Mouse (Mus musculus): ENCODE measurements around the gene Itgb2.

Itgb2 gene

GRCm38 (mm10) chr10:77516379-77516951 is 13.6 kb upstream of the Itgb2 start:
- DNase-seq (ENCODE audit: extremely low read depth, low read depth, low spot score), result no peak

DNA sequence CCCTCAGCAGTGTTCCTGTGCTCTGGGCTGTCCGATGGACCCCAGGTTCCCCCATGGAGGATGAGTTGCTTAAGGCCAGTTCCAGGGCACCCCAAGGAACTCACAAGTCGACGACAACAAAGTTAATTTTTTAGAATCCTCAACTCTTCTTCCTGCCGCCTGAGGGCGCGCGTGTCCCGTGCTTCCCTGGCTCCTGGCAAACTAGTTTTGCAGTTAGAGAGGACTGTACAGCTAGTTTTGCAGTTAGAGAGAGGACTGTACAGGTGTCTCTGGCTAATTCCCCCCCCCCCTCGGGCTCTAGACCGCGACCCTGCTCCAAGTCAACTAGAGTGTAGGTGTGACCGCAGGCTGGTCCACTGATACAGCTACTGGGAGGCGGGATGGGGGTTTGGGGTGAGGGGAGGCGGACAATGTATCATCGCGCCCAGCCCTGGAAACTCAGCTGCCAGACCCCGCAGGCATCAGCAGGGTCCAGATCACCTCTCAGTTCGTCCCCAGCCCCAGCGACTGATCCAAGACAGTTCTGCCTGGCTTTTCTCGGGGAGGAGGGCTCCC is 12.9 kb upstream of the Itgb2 start:
- DNase-seq (ENCODE audit: extremely low read depth, low read depth, low spot score), result no peak

- DNase-seq (ENCODE audit: extremely low read depth, low read depth, low spot score), result no peak
Measured at GRCm38 (mm10) chr10:77517801-77518200, 12.3 kb upstream of the Itgb2 start.

DNA sequence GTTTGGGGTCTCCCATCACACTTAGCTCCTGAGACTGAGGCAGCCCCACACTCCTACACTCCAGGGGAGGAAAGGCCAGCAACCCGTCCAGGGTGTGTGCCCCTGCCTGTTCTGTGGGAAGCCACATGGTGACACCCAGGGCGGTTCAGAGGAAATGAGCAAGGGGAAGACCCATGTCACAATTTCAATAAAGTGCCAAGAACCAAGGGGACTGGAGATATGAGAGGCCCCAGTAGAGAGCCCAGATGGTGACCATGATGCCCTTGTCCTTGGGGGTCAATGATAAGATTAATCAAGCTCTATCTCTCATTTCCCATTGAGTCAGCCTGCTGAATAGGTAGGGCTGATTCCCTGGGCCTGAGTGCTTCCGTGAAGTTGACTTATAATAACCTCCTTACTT is 10.9 kb upstream of the Itgb2 start:
- DNase-seq (ENCODE audit: extremely low read depth, low read depth, low spot score), result no peak

GRCm38 (mm10) chr10:77520497-77520896 is 9.6 kb upstream of the Itgb2 start:
- no peak for DNase-seq (ENCODE audit: extremely low read depth, low read depth, low spot score)

- no peak for DNase-seq (ENCODE audit: extremely low read depth, low read depth, low spot score)
Measured at GRCm38 (mm10) chr10:77522021-77522731, 7.9 kb upstream of the Itgb2 start.

DNA sequence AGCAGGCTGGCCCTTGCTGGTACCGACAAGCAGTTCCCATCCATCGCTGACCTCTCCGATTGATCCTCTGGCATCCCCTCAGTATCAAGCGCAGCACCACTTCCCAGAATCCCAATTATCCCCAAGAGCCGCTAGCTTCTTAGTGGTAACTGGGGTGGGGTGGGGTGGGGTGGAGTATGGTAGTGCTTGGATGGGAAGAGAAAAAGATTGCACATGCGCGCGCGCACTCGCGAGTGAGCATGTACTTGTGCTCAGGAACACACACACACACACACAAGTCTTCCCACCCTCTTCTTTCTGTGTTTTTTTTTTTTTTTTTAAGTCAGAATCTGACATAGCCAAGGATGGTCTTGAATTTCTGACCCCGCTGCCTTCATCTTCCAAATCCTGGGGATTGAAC is 7.3 kb upstream of the Itgb2 start:
- DNase-seq (ENCODE audit: extremely low read depth, low read depth, low spot score), result no peak

DNA sequence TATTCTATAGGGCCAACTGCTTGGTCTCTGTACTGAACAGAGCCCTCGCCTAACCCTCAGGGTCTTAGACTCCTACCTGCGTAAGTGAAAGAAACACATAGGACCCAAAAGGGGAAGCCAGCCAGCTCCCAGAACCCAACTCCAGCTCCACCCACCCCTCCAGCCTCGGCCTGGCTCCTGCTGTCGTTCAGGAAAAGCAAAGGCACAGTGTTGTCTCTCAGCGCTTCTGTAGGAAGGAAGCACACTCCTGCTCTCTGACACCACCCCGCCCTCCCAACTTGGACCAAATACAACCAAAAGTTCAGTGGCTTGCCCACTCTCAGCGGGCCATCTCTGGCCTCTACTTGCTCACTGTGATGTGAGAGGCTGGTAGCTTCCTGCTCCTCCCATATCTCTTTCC is 6.7 kb upstream of the Itgb2 start:
- DNase-seq (ENCODE audit: extremely low read depth, low read depth, low spot score), result no peak

DNA sequence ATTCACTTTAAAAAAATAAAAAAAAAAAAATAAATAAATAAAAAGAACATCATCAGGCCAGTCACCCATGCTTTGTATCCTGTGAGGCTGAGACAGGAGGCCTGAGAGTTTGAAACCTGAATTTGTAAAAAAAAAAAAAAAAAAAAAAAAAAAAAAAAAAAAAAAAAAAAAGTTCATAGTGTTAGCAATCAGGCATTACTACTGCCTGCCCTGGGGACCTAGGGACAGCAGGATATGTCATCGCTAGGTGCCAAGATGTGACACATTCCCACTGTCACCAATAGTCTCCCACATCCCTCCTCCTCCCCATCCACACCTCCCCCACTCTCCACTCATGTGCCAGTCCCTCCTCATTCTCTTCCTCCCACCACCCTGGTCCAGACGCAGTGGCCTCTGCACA is 3.6 kb upstream of the Itgb2 start:
- no peak for DNase-seq (ENCODE audit: extremely low read depth, low read depth, low spot score)

- no peak for DNase-seq (ENCODE audit: extremely low read depth, low read depth, low spot score)
Measured at GRCm38 (mm10) chr10:77528634-77529033, 1.4 kb upstream of the Itgb2 start.

- DNase-seq (ENCODE audit: extremely low read depth, low read depth, low spot score), result no peak
Measured at GRCm38 (mm10) chr10:77531026-77532019, 1.3 kb downstream of the Itgb2 start.

DNA sequence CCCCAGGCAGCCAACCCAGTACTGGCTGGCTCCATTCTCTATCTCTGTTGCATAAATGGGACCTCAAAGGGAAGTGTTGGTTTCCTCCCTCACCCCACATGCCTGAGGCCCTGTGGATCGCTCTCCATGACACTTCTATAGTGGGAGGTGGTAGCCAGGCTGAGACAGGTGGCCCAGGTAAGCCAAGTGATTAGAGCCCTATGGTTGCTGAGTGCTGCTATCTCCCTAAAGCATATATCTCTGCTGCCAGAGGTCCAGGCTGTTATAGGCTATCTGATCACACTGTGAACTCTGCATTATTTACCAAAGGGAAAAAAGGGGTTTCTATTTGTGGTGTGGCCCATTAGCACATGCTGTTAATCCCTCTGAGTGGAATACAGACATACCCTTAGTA is 2.0 kb downstream of the Itgb2 start:
- no peak for DNase-seq (ENCODE audit: extremely low read depth, low read depth, low spot score)

DNA sequence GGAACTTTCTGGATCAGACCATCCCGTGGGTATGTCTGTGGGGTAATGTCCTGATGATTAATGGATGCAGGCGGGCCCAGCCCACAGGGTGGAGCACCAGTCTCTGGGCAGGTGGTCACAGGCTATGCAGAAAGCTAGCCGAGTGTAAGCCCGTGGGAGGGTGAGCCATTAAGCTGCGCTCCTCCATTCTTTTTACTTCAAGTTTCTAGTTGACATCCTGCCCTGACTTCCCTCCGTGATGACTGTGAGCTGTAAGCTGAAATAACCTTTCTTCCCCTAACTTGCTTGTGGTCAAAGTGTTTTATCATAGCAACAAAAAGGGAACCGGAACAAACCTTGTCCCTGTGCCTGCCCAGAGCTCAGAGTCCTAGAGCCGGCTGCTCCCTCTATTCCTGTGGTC is 6.7 kb downstream of the Itgb2 start:
- DNase-seq (ENCODE audit: extremely low read depth, low read depth, low spot score), result no peak

DNA sequence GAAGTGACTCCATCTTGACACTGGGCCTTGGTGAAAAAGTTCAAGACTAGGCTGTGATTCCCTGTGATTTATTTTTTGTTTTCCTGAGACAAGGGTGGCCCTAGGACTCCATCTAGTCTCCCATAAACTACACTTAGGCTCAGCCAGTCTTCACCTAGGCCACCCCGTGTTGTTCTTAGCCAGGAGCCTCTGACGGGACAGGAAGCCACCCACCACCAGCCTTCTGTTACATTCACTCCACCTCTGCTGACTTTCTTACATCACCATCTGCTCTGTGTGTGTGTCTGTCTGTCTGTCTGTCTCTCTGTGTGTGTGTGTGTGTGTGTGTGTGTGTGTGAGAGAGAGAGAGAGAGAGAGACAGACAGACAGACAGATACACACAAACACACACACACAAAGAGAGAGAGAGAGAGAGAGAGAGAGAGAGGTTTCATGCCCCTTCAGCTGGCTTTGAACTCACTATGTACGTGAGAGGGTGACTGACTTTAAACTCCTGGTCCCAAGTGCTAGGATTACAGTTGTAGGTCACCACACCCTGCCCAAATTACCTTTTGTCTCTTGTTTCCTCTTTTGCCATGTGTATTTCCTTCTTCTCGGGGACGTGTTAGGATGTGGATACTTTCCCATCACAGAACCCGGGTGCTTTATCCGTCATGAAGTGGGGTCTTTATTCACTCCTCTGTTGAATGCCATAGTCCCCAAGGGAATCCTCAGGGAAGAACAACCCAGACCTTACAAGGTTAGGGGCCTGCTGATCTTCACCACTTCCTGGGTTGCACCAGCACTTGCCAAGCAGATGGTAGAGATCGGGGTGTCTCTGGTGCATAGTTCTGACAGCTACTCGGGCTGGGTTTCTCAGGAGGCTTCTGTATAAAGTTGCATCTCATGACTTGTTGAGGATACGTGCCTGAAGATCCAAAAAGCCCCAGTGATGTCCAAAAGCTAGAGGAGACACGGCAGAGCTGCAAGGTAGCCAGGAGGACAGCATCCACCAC is 7.5 kb downstream of the Itgb2 start:
- no peak for DNase-seq (ENCODE audit: extremely low read depth, low read depth, low spot score)

DNA sequence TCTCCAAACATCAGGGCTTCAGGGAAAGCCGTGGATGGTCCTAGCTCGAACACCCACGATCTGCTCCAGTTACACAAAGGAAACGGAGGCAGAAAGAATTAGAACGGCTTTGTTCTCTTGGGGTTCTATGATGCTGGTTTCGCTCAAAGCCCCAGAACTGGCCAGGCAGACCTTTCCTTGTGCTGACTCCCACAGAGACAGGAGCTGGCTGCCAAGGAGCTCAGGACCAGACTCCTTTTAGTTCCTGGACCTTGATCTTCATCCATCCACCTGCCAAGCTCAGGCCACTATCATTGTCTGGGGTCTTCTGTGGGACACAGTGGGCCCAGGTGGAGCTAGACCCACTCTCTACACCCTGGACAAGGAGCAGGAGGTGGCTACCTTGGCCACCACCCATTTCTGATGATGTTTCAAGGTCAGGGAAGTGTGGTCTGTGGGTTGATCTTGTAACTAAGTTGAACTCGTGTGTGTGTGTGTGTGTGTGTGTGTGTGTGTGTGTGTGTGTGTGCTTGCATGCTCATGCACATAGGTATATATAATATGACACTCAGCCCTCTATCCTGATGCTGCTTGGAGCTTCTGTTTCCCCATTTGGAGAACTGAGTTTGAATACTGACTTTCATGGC is 9.4 kb downstream of the Itgb2 start:
- no peak for DNase-seq (ENCODE audit: extremely low read depth, low read depth, low spot score)

GRCm38 (mm10) chr10:77540576-77541102 is 10.6 kb downstream of the Itgb2 start:
- DNase-seq (ENCODE audit: extremely low read depth, low read depth, low spot score), result no peak

DNA sequence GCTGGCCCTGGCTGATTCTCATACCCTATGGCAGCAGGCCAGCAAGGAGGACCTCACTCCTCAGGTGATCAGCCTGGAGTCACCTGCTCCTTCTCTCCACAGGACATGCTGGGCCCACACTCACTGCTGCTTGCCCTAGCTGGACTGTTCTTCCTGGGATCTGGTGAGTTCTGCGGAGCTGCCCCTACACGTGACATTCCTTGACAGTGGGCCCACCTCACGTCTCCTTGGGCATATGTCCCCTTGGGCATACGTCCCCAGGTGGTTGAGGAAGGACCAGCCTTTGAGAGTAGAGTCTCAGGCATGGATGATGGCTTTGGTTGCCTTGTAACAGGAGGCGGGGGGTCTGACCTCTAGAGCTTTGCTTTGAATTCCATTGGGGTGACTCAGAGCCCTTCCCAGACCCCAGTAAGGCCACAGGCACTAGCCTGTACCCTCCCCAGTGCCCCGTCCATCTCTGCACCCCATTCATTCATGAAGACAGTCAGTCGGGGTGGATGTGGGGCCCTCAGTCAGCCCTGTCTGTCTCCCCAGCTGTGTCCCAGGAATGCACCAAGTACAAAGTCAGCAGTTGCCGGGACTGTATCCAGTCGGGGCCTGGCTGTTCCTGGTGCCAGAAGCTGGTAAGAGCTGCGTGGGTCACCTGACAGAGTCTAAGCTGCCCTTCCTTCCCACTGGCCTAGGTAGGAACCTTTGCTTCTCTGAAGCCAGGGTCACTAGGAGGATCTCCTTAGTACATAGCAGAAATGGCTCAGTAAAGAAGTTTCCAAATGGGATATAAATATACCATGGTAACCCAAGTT is 12.0 kb downstream of the Itgb2 start:
- no peak for DNase-seq (ENCODE audit: extremely low read depth, low read depth, low spot score)

GRCm38 (mm10) chr10:77543226-77543625 is 13.2 kb downstream of the Itgb2 start:
- DNase-seq (ENCODE audit: extremely low read depth, low read depth, low spot score), result no peak

DNA sequence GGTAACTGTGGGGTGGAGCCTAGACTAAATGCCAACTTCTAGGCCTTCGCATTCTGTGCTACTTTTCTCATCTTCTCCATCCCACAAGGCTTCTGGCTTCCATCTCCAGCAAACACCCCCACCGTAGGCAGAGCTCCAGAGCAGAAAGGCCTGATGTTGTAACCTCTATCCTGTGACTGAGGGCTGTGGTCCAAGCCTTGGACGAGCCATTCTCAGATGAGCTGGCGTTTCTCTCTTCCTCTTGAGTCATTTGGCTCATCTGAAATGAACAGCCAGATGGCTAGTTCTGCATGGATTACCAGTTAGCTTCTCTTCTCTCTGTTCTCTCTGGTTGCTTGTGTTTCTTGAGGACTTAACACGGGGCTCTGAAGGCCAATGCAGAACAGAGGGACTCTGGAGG is 14.9 kb downstream of the Itgb2 start:
- DNase-seq (ENCODE audit: extremely low read depth, low read depth, low spot score), result peak; percentile 77

Measured in fat pad, adult 2 months (tissue).